Mouse (Mus musculus): ENCODE measurements around the gene Wfdc8.

DNA sequence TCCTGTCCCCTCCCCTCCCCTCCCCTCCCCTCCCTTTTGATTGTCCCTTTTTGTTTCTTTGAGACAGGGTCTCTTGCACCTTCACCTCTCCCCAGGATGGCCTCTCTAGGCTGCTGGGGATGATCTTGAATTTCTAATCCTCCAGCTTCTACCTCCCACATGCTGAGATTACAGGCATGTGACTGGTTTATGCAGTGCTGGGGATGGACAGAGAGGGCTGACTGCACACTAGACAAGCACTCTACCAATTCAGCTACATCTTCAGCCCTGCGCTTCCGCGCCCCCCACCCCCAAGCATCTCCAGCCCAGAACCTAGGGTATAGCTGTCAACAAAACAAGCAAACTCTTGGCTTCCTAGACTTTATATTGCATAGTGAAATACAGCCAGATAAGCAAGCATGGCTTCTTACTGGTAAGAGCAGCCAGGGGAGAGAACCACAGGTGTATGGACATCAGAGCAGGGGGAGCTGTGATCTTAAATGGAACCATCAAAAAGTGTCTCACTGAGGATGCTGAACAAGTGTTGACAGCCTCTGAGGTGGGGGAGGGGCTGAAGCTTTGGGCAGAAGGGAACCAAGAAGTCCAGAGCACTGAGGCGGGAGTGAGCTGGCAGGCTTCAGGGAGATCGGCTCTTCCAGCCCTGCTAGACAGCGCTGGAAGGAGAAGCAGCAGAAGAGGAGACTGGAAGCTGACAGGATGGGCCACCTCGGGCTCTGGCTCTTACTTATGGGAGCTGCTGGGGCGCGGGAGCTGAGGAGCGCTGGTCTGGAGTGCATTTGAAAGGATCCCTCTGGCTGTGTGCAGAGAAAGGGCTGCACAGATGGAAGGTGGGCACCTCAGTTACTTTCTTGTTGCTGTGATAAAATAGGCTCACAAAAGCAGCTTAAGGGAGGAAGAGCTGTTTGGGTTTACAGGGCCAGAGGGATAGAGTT lies 63.2 kb downstream of the Wfdc8 start:
- no peak for TF ChIP-seq GATA1 (IDR thresholded peaks at IDR 0.05; ENCODE audit: borderline replicate concordance, low read length)
- TF ChIP-seq CTCF (IDR thresholded peaks at IDR 0.05; ENCODE audit: low read depth, low read length) = no peak

All from G1E (cell line).